Mouse (Mus musculus) MEL (cell line): ENCODE results near the gene Gamt.

Source experiments
- CTCF ChIP-seq, 3 experiments: IDR thresholded peaks in 2 of 3; conservative IDR thresholded peaks in 1 of 3; 2 replicates each; pipeline ENCODE4 v1.5.1; 2011 to 2012; ENCODE audit warnings: low read length in 3 of 3, low read depth in 2 of 3, mild to moderate bottlenecking in 2 of 3, improper control_type of control experiment in 1 of 3, inconsistent platforms in 1 of 3, mixed read lengths in 1 of 3, moderate library complexity in 1 of 3; ENCODE audit not compliant: control insufficient read depth in 1 of 3, insufficient read depth in 1 of 3, poor library complexity in 1 of 3, severe bottlenecking in 1 of 3
- ETS1 ChIP-seq: IDR thresholded peaks from 2 replicates; pipeline ENCODE4 v1.6.1; 2012; ENCODE audit warnings: low read depth, mild to moderate bottlenecking, inconsistent platforms, low read length, improper control_type of control experiment, moderate library complexity
- GATA1 ChIP-seq: IDR thresholded peaks from 2 replicates; pipeline ENCODE4 v1.6.1; 2011; ENCODE audit warnings: low read depth, low read length, improper control_type of control experiment
- MAFK ChIP-seq: IDR thresholded peaks from 2 replicates; pipeline ENCODE4 v1.6.1; 2011; ENCODE audit warnings: low read depth, mild to moderate bottlenecking, low read length, improper control_type of control experiment, borderline replicate concordance
- MAX ChIP-seq: IDR thresholded peaks from 2 replicates; pipeline ENCODE4 v1.6.1; 2011; ENCODE audit warnings: low read length, improper control_type of control experiment
- MAZ ChIP-seq: IDR thresholded peaks from 2 replicates; pipeline ENCODE4 v1.6.1; 2012; ENCODE audit warnings: low read depth, mild to moderate bottlenecking, inconsistent platforms, low read length, improper control_type of control experiment
- MEF2A ChIP-seq: IDR thresholded peaks from 2 replicates; pipeline ENCODE4 v1.6.1; 2014; ENCODE audit warnings: low read depth, mild to moderate bottlenecking, inconsistent platforms, low read length, improper control_type of control experiment; ENCODE audit not compliant: poor library complexity, insufficient replicate concordance, severe bottlenecking; ENCODE audit errors: extremely low read depth
- POLR2A ChIP-seq, 2 experiments: IDR thresholded peaks; 2 replicates each; pipeline ENCODE4 v1.6.1; 2011 to 2012; ENCODE audit warnings: low read length in 2 of 2, mild to moderate bottlenecking in 2 of 2, control low read depth in 1 of 2, improper control_type of control experiment in 1 of 2, low read depth in 1 of 2, moderate library complexity in 1 of 2; ENCODE audit not compliant: control insufficient read depth in 1 of 2, insufficient read depth in 1 of 2, poor library complexity in 1 of 2
- RAD21 ChIP-seq: IDR thresholded peaks from 2 replicates; pipeline ENCODE4 v1.6.1; 2011; ENCODE audit warnings: mild to moderate bottlenecking, low read depth, low read length, improper control_type of control experiment
- ZC3H11A ChIP-seq: IDR thresholded peaks from 2 replicates; pipeline ENCODE4 v1.6.1; 2012; ENCODE audit warnings: low read depth, mild to moderate bottlenecking, inconsistent platforms, low read length, improper control_type of control experiment

DNA sequence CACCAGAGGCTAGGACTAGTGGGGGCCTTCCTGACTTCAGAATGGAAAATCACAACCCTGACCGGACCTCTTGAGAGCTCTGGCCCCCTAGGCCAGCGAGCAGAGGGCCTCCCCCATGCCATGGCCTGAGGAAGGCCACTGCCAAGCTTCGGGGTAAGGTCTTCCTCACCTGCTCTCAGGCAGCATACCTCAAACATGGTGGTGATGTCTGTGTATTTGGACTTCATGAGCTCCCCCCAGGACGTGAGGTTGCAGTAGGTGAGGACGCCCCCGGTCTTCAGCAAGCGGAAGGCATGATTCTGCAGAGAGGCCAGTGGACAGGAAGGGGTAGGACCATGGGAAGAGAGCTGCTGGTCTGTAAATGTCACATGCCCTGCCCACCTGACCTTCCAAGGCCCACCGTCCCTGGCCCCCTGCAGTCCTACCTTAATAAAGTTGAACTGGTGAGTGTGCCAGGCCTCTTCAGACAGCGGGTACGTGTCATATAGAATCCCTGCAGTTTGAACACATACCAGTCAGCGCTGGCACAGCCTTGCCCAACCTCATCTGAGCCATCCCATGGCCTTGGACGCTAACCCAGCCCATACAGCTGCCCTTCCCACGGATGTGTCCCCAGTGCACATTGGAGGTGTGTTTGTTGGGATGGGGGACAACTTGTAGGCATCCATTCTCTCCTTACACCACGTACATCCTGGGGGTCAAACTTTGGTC is 1.9 kb downstream of the Gamt start:
- TF ChIP-seq CTCF (IDR thresholded peaks at IDR 0.05 in 2 of 3, conservative IDR thresholded peaks at IDR 0.05 in 1 of 3; ENCODE audit: control insufficient read depth in 1 of 3, insufficient read depth in 1 of 3, low read depth in 2 of 3, low read length in 3 of 3, poor library complexity in 1 of 3, severe bottlenecking in 1 of 3) = no peak
- no peak for TF ChIP-seq POLR2A (IDR thresholded peaks at IDR 0.05; ENCODE audit: control insufficient read depth in 1 of 2, insufficient read depth in 1 of 2, low read depth in 1 of 2, low read length in 2 of 2, poor library complexity in 1 of 2)
- no peak for TF ChIP-seq MAZ
- TF ChIP-seq GATA1 = no peak
- TF ChIP-seq MEF2A = no peak
- no peak for TF ChIP-seq ZC3H11A
- TF ChIP-seq MAFK = no peak
- TF ChIP-seq ETS1 = no peak
- TF ChIP-seq RAD21 = no peak
- TF ChIP-seq MAX = no peak
